Mouse (Mus musculus) kidney, adult 2 months (tissue): ENCODE results near the gene Ccin. TPM values are rescaled to one million over a fixed set of nuclear protein-coding genes. Genes with fewer than 3 reads are reported as not detected.

Experiments
- DNase-seq: peaks from one replicate; pipeline ENCODE4 v3.0.0; 2021
- H3K27ac ChIP-seq: fragments of 200-500 bp; 2 replicates; pipeline ENCODE4 v1.5.1; 2012; ENCODE audit warnings: low read depth, low read length, control low read depth, inconsistent platforms; ENCODE audit not compliant: insufficient read depth
- H3K27me3 ChIP-seq: fragments of 200-500 bp; replicated peaks from 2 replicates; pipeline ENCODE4 v1.6.1; 2012; ENCODE audit warnings: mild to moderate bottlenecking, moderate library complexity, low read length, inconsistent platforms; ENCODE audit not compliant: control insufficient read depth, insufficient read depth
- H3K36me3 ChIP-seq: fragments of 200-500 bp; 2 replicates; pipeline ENCODE4 v1.6.1; 2012; ENCODE audit warnings: mild to moderate bottlenecking, moderate library complexity, low read length, inconsistent platforms; ENCODE audit not compliant: control insufficient read depth, insufficient read depth
- H3K4me1 ChIP-seq: fragments of 200-500 bp; 2 replicates; pipeline ENCODE4 v1.6.1; 2011; ENCODE audit warnings: low read length; ENCODE audit not compliant: control insufficient read depth, insufficient read depth
- H3K4me3 ChIP-seq: fragments of 200-500 bp; 2 replicates; pipeline ENCODE4 v1.5.1; 2011; ENCODE audit warnings: mild to moderate bottlenecking, low read depth, low read length, control low read depth; ENCODE audit not compliant: insufficient read depth
- CTCF ChIP-seq: fragments of 200-500 bp; conservative IDR thresholded peaks from 2 replicates; pipeline ENCODE4 v1.5.1; 2011; ENCODE audit warnings: low read depth, mild to moderate bottlenecking, control low read depth, low read length, moderate library complexity, mixed read lengths; ENCODE audit not compliant: insufficient read depth, insufficient read length
- POLR2A ChIP-seq: fragments of 200-500 bp; IDR thresholded peaks from one replicate; pipeline ENCODE4 v1.6.1; 2011; ENCODE audit warnings: low read depth, low read length, control low read depth
- WGBS: fragments of 180-500 bp; shearing (Covaris S2); methylation state at CpG from one replicate; pipeline ENCODE4 v1.1.7; 2018; 5-methylcytosine and 5-hydroxymethylcytosine counted together
- polyA plus RNA-seq: library from polyadenylated mRNA; depleted of rRNA; stranded (reverse); fragments of >200 nt; gene quantifications from 2 replicates; pipeline ENCODE4 v1.2.3, GENCODE M21; 2012

The Ccin gene
- polyA plus RNA-seq, 1 experiment: 0.13 TPM

DNA sequence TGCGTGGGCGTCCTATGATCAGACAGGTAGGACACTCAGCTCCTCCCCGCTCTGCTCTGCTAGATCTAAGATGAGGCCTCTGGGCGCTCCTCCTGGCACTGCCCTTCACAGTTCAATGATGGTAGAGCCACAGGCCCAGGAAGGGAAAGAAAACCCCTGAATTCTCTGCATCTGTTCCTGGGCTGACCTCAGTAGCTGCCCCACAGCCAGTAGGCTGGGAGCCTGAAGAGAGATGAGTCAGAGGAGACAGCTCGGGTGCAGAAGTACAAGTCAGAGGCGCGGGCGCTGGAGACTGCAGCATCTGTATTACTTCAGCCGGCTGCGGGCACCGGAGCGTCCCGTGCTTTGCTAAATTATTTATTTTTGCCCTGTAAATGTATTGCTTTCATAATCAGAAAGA, 14.6 kb upstream of the Ccin start:
- H3K4me3 ChIP-seq: no peak overlapping the region
- 51% methylated on average over 13 of the region's 13 CpGs for WGBS
- H3K36me3 ChIP-seq: no peaks in the 10 kb centered on the region
- H3K4me1 ChIP-seq: no peaks in the 10 kb centered on the region; the same call in 1 of the 2 replicates
- H3K27ac ChIP-seq: no peak overlapping the region
- TF ChIP-seq POLR2A (no peak), CTCF (no peak)
- no peaks in the 10 kb centered on the region for H3K27me3 ChIP-seq
- peak; percentile 84 for DNase-seq

DNA sequence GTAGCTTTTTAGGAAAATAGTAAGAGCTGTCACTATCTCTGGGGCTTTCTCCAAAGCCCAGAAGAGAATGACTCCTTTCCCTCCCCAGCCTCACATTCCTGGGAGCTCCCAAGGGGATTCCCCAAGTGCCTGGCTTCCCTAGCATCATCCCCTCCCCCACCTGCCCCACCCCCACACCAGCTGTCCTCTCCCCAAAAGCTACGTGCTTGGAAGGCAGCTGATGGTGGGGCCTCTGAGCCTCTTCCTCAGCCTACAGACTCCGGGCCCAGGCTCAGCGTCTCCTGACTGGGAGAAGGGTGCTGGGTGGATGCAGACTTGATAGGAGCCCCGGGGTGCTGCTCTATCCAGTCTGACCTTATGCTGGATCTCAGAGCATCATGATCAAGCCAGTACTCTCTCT, 13.9 kb upstream of the Ccin start:
- Histone ChIP-seq H3K27ac (no peak overlapping the region), H3K36me3 (no peaks in the 10 kb centered on the region), H3K4me1 (no peaks in the 10 kb centered on the region; the same call in 1 of the 2 replicates), H3K27me3 (no peaks in the 10 kb centered on the region), H3K4me3 (no peak overlapping the region)
- DNase-seq: no peak
- WGBS: 56% methylated on average over 4 of the region's 4 CpGs
- no peak for TF ChIP-seq POLR2A
- no peak for TF ChIP-seq CTCF

DNA sequence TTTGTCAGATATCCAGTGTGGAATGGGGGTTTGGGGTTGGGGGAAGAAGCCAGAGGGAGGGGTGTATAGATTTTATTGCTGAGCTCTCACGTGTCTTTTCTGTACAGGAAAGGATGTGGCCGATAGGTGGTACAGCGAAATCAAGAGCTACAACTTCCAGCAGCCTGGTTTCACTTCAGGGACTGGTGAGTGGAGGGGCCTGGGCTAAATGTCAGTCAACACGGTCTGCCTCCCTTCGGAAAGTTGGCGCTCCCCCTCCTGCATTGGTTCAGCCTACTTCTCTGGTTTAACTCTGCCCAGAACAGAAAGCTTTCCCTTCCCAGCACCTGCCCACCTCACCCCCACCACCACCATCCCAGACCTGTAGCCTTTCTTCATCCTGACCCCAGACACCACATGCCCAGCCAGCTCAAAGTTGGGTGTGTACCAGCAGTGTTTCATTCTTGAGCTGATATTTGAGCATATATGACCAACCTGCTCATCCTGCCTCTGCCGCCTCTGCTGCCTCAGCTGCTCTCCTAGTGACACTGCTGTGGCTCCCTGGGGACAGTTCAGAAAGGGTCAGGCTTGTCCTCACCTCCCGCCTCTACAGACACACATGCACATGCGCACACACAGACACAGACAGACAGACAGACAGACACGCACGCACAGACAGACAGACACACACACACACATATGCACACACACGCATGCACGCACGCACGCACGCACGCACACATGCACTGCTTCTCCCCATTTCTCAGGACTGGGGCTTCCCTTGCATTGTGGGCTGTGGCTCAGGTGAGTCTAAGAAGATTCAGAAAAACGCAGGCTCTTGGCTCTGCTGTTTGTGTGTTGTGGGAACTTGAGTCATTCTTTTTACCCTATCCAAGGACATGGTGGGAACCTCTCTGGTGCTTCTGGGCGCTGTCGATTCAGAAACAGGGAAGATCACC, 12.6 kb upstream of the Ccin start:
- Histone ChIP-seq H3K27me3 (no peaks in the 10 kb centered on the region), H3K4me3 (no peak overlapping the region), H3K27ac (no peak overlapping the region), H3K36me3 (no peaks in the 10 kb centered on the region), H3K4me1 (no peaks in the 10 kb centered on the region; the same call in 1 of the 2 replicates)
- DNase-seq: no peak
- 93% methylated on average over 20 of the region's 20 CpGs for WGBS
- no peak for TF ChIP-seq CTCF

DNA sequence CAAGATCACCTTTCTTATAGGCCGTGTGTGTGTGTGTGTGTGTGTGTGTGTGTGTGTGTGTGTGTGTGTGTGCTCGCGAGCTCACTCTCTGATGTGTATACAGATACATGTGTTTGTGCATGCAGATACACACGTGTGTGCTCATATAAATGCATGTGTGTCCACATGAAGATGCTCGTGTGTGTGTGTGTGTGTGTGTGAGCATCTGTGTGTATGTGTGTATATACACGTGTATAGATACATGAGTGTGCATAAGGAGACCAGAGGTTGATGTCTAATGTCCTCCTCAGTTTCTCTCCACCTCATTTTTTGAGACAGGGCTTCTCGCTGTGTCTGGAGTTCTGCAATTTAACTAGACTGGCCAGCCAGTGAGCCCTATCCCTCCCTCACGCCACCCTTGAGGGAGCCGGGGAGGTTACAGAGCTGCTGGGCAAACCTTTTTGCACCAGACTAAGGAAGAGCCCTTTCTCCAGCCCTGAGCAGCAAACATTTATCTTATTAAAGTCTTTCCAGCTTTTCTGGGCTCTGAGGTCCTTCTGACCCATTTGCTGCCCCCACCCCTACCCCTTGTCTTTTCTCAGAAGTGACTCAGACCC, 11.6 kb upstream of the Ccin start:
- no peaks in the 10 kb centered on the region for H3K27me3 ChIP-seq
- H3K36me3 ChIP-seq: no peaks in the 10 kb centered on the region
- peak overlapping the region; percentile 22 for H3K27ac ChIP-seq
- no peaks in the 10 kb centered on the region; the same call in 1 of the 2 replicates for H3K4me1 ChIP-seq
- no peak for DNase-seq
- WGBS: 62% methylated on average over 9 of the region's 9 CpGs
- TF ChIP-seq POLR2A: no peak
- TF ChIP-seq CTCF: no peak
- H3K4me3 ChIP-seq: no peak overlapping the region

DNA sequence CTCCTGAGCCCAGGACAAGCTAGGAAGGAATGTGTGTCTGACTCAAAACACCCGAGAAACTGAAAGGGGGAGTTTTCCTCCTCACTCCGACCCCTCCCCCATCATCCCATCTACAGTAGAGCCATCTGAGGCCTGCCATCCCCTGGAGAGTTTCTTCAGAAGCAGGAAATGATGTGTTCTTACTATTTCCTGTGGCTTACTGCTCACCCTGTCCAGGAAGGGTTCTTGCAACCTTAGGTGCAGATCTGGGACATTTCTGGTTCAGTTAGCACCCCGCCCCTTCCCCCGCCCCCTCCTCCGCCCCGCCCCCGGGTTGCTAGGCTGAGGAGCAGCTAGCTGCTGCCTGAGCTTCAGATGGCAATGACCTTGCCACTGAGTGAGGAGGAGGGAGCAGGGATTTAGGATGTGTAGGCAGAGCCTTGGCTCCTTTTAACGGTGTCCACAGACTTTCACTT, 11.1 kb upstream of the Ccin start:
- DNase-seq: peak; percentile 66
- TF ChIP-seq CTCF: no peak
- TF ChIP-seq POLR2A: no peak
- Histone ChIP-seq H3K4me1 (no peaks in the 10 kb centered on the region; the same call in 1 of the 2 replicates), H3K27me3 (no peaks in the 10 kb centered on the region), H3K4me3 (no peak overlapping the region), H3K27ac (peak overlapping the region; percentile 22; the same call in 1 of the 2 replicates), H3K36me3 (no peaks in the 10 kb centered on the region)
- WGBS: 1% methylated on average over 8 of the region's 8 CpGs

DNA sequence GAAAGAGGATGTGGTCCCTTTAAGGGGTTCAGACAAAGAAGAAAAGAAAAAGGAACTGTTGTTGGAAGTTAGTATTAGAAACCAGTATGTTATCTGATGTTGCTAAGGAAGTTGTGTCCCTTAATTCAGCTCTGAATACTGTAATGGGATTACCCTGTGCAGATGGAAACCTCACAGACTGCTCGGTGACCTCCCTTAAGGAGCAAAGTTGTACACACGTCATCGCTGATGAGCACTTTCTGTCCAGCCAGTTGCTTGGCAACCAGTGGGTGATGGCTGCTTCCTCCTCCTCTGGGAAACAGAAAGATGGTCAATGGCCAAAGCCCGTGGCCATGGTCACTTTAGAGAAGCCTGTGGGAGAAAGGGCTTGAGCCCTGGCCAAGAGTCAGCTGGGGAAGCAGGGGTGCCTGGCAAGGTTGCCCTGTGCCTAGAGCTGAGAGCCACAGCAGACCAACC, 9.7 kb upstream of the Ccin start:
- H3K4me1 ChIP-seq: no peaks in the 10 kb centered on the region; the same call in 1 of the 2 replicates
- no peaks in the 10 kb centered on the region for H3K27me3 ChIP-seq
- no peaks in the 10 kb centered on the region for H3K36me3 ChIP-seq
- H3K4me3 ChIP-seq: no peak overlapping the region
- no peak for TF ChIP-seq POLR2A
- TF ChIP-seq CTCF: no peak
- WGBS: 49% methylated on average over 4 of the region's 4 CpGs
- peak; percentile 36 for DNase-seq
- no peak overlapping the region for H3K27ac ChIP-seq
